Mouse (Mus musculus) hindbrain, embryonic 12.5 days (tissue): Measurements from ENCODE around the gene Slco1a5. TPM values are rescaled to one million over a fixed set of nuclear protein-coding genes. Genes with fewer than 3 reads are reported as not detected.

Experiments
- polyA plus RNA-seq: library from polyadenylated mRNA; unstranded; fragments of >200 nt; fragmentation: Nextera tagmentation; extraction: Ambion mirVana; gene quantifications from 2 replicates; pipeline ENCODE4 v1.2.1, GENCODE M21; 2016

Gene Slco1a5
- polyA plus RNA-seq, 1 experiment from 2014 or later = 0.83 TPM

Other genes with a start within 250 kb of the Slco1a5 start
- gene Slco1a6, start 114.5 kb downstream of the Slco1a5 start, polyA plus RNA-seq = 0.31 and 0.50 TPM in 2 replicates
- 0.38 and 0.61 TPM in 2 replicates for gene Iapp, start 24.6 kb downstream of the Slco1a5 start, polyA plus RNA-seq
- 23.6 and 26.0 TPM in 2 replicates for gene Pyroxd1, start 22.7 kb upstream of the Slco1a5 start, polyA plus RNA-seq
- 32.3 and 40.7 TPM in 2 replicates for gene Recql, start 64.1 kb upstream of the Slco1a5 start, polyA plus RNA-seq
- gene Golt1b, start 64.2 kb upstream of the Slco1a5 start, polyA plus RNA-seq = 95.7 and 108 TPM in 2 replicates
- gene Spx, start 90.5 kb upstream of the Slco1a5 start, polyA plus RNA-seq = 2.9 and 6.9 TPM in 2 replicates
- gene Gys2, start 150.1 kb upstream of the Slco1a5 start, polyA plus RNA-seq = 0.50 TPM in 1 of 2 replicates, not detected in the other
- 385 and 413 TPM in 2 replicates for gene Ldhb, start 185.0 kb upstream of the Slco1a5 start, polyA plus RNA-seq
- gene Kcnj8, start 248.6 kb upstream of the Slco1a5 start, polyA plus RNA-seq = 4.3 and 4.9 TPM in 2 replicates